Mouse (Mus musculus): ENCODE results near the gene Spag6.

The Spag6 gene

DNA sequence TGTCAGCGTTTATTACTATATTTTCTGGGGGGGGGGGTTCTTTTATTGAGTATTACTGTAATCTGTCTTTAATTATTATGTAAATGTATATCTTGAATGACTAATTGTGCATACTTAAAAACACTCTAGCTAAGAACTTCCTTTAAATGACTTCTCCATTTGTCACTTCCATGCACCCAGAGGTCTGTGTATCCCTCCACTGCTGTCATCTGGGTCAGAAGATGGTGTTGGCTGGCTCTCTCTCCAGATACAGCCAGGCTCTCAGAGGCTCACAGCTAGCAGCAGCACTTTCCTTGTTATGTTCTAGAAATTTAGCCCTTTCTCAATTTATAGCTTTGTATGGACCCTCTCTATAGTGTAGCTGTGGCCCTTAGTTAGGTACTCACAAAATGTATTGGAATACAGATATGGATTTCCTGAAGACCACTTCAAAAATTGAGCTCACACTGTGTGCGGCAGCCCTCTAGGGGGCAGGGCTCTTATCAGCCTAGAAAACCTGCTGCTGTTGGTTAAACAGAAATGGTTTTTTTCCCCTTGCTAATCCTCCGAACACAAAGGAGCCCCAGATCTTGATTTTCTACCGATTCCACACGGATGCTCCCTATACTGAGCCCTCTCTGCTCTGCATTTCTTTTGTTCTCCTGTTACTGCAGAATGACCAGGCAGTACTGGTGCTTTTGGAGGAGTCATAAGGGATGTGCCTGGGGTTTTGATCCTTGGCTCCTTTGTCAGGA is 40.7 kb downstream of the Spag6 start:
- no peak for DNase-seq (ENCODE audit: low spot score in 2 of 2)

DNA sequence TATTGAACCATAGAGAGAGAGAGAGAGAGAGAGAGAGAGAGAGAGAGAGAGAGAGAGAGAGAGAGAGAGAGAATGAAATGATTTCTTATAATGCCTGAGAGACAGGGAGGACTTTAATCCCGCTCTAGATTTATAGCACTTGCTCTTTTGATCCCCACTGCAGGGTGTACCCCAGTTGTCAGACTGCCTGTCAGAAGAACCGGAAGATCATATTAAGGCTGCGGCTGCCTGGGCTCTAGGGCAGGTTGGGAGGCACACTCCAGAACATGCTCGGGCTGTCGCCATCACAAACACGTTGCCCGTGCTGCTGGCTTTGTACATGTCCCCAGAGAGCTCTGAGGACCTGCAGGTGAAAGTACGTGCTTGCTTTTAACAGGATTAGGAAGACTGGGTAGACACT is 43.2 kb downstream of the Spag6 start:
- DNase-seq (ENCODE audit: low spot score in 2 of 2), result no peak

DNA sequence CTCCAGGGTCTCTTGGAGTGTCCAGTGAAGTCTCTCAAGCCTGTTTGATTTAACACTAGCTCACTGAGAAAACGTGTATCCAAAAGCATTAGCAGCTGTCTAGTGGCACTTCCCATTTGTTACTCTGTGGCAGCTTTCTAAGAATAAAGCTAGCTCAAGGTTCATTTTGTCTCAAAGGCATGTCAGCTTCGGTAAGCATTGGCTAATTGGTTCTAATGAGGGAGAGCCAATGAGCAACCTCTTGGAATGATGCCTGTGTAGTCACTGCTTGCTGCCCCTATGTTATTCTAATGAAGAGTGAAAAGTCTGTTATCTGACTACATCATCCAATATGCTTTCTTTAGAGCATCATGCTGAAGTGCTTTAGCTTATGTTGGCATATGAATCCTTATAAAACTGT is 45.4 kb downstream of the Spag6 start:
- DNase-seq (ENCODE audit: low spot score in 2 of 2), result no peak

DNA sequence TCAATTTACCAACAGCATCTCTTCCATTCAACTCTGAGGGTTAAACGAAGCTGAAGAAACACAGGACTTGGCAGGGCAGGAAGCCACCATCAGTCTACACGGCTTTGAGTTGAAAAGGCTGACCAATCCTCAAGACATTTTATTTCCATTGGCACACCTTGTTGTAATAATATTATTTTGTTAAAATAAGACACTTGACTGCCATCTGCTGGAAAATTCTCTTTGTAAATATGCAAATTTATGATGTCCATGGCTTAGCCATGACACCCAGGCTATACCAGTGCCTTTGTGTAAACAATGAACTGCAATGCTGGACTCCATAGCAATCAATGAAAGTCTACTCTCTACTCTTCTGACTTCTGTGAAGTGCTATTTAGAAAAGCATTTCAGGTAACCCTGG is 62.3 kb downstream of the Spag6 start:
- DNase-seq (ENCODE audit: low spot score in 2 of 2), result no peak

DNA sequence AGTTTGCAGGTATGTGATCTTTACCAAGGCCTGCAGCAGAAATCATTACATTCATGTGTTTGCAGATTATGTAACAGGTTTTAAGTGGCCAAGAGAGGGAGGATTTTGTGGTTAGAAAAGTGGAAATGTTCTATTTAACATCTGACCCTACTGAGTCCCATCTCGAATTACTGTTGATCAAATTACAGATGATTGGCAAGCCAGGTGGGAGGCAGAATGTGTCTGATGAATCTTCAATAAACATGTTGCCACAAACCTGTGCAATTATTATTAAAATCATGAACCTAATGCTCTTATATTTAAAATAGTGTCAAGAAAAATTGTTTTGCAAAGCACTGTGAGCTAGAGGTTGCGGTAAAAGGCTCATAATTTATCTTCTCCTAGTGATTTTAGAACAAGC is 71.0 kb downstream of the Spag6 start:
- no peak for DNase-seq (ENCODE audit: low spot score in 2 of 2)

DNA sequence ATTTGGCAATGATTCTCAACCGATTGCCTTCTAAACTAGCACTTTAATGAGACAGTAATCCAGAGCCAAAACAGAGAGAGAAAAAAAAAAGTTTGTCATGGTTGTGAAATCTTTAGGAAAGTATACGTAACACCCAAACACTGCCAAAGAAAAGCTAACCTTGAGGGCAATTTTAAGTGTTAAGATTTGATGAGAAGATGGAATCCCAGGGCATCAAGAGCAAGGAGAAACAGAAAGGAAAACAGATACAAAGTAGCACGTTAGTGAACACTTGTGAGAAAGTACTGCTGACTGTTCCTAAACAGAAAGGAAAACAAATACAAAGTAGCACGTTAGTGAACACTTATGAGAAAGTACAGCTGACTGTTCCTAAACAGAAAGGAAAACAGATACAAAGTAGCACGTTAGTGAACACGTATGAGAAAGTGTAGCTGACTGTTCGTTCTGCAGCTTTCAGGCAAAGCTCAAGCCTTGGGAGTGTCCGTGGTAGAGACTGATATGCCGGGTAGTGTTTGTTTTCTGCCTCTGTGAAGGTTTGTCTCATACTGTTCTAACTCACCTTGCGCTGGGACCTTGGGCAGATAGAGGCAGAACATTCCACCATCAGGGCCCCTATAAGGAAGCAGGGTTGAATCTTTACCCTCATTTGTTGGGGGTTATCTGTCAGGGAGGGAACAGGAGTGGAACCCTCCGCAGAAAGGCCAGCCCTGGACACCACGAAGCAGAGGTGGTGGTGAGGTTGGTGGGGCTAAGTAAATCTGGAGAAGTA is 71.8 kb downstream of the Spag6 start:
- no peak for DNase-seq (ENCODE audit: low spot score in 2 of 2)

DNA sequence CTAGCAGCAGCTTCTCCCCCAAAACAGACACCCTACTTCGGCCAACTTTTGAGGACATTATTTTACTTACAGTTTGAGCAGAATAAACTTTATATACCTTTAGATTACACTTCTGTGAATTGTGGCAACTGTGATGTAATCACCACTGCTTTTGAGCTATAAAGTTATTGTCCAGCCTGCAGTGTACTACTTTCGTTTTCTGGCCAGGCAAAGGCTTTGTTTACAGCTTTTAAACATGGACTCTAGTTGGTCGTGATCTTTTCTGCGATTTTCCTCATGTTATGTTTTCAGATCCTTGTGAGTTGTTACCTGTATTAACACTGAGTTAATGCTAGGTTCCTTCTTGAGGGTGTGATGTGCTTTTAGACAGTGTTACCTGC is 72.6 kb downstream of the Spag6 start:
- no peak for DNase-seq (ENCODE audit: low spot score in 2 of 2)

DNA sequence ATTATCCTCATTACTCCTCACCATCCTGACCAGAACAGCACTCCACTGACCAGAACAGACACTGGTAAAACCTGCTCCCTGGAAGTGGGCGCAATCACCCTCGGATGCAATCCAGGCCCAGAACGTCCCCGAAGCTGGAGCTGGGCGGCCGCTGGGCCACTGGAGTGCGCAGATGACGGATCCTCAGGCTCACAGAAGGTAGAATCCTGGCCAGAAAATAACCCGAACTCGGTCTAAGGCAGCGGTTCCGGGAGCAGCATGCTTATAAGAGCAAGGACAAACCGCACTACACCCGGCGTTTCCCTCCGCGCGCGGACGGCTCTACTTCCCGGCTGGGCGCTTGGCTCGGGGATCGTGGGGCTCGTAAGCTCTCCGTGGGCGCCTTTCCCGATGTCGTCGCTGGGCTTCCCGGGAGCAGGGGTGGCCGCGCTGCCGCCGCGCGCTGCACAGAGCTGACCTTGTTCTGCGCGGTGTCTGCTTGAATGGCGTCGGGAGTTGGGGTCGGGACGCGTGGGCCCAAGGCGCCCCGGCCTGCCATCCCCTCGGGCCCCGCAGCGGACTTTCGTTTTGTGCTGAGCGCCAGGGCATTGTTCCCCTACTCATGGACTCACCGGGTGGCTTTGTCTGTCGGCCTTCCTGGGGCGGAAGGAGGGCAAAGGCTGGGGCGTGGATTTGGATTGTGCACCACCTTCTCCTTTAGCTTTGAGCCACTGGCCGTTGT is 73.1 kb downstream of the Spag6 start:
- DNase-seq (ENCODE audit: low spot score in 2 of 2), result peak; percentile 69 to 86

DNA sequence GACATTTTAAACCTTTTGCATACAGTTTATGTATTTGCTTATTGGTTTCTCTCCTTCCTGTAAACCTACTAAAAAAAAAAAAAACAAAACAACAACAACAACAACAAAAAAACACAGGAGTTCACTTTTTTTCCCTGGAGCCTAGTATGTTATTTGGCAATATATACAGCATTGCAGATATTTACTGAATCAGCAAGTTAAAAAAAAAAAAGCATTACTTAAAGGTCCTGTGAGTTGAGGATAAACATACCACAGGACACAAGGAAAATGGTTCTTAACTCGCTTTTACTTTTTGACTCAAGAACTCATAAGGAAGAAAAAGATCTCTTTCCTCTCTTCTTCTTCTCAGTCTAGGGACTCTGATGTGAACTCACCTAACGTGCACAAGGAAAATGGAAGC is 74.6 kb downstream of the Spag6 start:
- no peak for DNase-seq (ENCODE audit: low spot score in 2 of 2)

DNA sequence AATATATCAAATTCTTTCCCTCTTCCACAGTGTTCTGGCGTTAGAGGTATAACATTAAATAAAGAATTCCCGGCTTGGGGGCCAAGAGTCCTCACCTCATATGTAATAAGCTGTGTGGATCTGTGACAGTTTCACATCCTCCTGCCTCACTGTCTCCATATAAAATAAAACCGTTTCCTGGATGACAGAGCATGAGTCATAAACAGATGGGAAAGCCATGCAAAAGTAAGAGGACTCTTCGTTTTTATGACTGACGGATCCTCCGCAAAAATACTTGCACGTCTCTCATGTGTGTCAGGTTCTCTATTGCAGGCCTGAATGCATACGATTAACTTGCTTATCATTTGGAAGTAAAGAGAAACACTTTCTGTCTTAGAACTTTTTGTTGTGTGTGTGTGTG is 78.6 kb downstream of the Spag6 start:
- DNase-seq (ENCODE audit: low spot score in 2 of 2), result no peak

DNA sequence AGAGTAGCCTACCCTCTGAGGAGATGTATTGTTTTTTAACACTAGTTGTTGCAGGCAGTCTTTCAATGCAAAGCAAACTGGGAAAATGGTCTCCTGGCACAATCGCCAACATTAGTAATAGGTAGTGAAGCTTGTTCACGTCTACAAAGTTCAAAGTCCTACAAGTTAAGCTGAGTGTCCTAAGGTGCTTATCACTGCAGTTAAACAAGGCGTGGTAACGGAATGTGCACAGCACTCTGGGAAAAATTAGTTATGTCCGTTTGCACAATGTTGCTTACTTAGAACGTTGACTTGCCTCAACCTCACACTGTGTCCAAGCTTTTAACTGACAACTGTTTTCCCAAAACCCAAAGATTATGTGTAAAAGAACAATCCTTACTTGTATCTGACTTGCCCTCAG is 80.5 kb downstream of the Spag6 start:
- no peak for DNase-seq (ENCODE audit: low spot score in 2 of 2)

DNA sequence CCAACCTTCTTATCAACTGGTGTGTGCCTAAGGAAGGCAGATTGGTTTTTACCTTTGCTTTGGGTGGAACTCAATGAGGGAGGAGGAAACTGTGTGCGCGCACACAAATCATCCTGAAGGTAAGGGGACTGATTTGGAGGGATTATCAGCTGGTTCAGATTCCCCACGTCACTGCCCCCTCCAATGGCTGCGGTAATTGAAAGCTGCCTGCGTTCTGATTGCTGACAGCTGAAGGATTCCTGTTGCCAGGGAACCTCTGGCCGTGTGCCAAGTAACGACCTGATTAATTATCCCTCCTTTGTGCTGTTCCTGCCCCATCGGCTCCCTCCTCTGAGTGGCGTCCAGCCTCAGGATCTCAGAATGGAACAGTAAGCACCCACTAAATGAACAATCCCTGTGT is 84.4 kb downstream of the Spag6 start:
- no peak for DNase-seq (ENCODE audit: low spot score in 2 of 2)

DNA sequence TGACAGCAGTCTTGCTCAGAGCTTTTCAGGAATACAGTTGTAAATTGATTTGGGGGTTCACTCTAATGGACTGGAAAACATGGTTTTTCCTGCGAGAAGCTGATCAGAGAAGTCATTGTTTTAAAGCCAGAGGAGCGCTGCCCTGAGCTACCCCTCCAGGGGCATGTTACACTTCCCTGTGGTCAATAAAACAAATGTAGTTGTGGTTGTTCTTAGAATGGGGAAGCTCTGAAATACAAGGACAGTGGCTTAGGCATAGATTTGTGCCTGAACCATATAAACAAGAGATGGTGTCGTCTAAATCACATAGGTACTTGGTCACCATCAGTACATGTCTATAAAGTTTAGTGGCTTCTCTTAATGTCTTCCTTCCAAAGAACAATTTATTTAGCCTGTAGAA is 86.0 kb downstream of the Spag6 start:
- no peak for DNase-seq (ENCODE audit: low spot score in 2 of 2)

DNA sequence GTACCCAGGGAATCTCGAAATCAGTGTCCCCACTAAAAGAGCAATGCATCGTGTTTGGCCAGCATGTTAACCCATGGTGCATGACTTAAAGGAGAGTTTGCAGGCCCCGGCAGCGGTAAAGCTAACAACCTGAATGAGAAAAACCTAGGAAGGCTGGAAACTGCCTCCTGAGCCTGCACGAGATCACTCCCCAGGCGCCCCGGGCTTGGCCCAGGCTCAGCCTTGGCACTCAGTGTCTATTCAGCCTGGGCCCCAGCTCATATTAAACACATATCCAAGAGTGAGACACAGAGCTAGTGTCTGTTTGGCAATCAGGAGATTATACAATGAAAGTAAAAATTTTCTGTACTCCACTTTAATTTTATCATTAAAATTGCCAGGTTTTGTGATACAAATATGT is 87.5 kb downstream of the Spag6 start:
- DNase-seq (ENCODE audit: low spot score in 2 of 2), result no peak

DNA sequence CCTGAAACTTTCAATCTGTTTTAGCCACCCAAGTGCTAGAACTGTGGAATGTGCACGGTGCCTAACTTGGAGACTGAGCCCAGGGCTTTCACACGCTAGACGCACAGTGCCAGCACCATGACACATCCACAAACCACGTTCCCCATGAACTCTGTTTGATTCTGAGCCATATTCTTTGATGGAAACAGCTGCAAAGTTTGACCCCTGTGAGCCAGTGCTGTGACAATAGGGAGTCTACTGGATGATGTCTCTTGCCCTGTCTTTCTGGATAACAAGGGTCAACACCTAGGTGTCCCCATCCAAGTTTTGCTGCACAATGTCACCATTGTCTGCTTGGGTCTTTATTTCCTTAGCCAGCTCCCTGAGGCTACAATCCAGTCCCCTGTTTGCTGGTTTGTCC is 100.4 kb downstream of the Spag6 start:
- no peak for DNase-seq (ENCODE audit: low spot score in 2 of 2)

DNA sequence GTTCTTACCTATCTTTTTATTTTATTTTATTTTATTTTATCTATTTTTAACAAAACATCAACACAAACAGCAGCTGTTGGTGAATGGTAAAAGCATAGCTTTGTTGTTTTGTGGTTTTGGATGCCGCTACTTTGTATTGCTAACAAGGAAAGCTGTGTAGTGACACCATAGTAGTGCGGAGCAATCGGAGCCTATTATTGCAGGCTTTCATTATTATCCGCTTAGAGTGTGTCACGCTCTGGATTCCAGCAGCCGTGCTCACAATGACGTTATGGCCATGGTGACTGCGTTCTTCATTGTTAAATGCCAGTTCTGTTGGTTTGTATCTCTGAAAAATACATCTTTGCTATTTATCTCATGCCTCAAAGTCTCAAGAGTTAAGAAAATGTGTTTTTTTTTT is 103.9 kb downstream of the Spag6 start:
- DNase-seq (ENCODE audit: low spot score in 2 of 2), result no peak

DNA sequence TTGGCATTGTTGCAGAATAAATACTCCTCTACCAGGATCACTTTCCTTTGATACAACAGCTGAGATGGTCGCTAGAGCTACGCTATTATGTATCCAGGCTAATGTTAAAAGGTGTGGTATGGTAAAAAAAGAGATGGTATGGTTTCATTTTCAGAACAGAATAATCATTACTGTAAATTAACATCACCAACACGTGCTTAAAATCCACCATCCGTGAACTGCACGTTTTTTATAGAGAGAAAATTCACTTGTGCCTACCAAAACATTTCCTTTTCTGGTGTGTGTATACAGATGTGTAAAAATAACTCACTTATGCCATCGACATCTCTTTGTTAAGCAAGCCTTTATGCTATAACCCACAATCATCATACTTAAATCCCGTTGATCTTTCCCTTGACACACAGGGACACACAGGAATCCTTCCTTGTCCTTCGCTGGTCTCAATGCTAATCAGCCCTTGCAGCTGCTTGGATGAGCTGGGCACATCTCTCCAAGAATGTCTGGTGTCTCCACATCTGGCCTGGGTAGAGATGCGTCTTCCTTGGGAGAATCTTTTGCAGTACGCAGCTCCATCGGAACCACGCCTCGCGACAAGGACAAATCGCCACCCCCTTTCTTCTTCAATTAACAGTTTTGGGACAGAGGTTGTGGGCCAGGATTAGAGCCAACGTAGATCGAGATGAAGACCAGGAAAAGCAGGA is 105.6 kb downstream of the Spag6 start:
- DNase-seq (ENCODE audit: low spot score in 2 of 2), result no peak
